Mouse (Mus musculus): ENCODE data around the gene Hlf.

GRCm38 (mm10) chr11:90370789-90371291, 19.9 kb downstream of the Hlf start:
- no peak for TF ChIP-seq CTCF (IDR thresholded peaks at IDR 0.05; ENCODE audit: control insufficient read depth, insufficient read depth, insufficient read length)
- TF ChIP-seq MAX (IDR thresholded peaks at IDR 0.05) = no peak
- TF ChIP-seq USF1 (IDR thresholded peaks at IDR 0.05; ENCODE audit: low read depth) = no peak
